Mouse (Mus musculus) forebrain, postnatal 0 days (tissue): ENCODE results near the gene Vezf1. TPM values are rescaled to one million over a fixed set of nuclear protein-coding genes. Genes with fewer than 3 reads are reported as not detected.

Experiments
- ATAC-seq: fragments of 200-750 bp; cut with Nextera tagmentation; 2 replicates; pipeline ENCODE4 v1.8.0; 2017; ENCODE audit warnings: mild to moderate bottlenecking, moderate library complexity
- DNase-seq: peaks from one replicate; pipeline ENCODE4 v3.0.0-alpha.2; 2015
- H3K27ac ChIP-seq: fragments of 300-500 bp; sonication (generic); 2 replicates; pipeline ENCODE4 v1.5.1; 2014; ENCODE audit warnings: low read depth, mild to moderate bottlenecking, antibody characterized with exemption, low read length, moderate library complexity, mixed read lengths
- H3K27me3 ChIP-seq: fragments of 300-500 bp; sonication (generic); 2 replicates; pipeline ENCODE4 v1.6.1; 2014; ENCODE audit warnings: mild to moderate bottlenecking, low read length, mixed read lengths; ENCODE audit not compliant: insufficient read depth
- H3K36me3 ChIP-seq: fragments of 300-500 bp; sonication (generic); 2 replicates; pipeline ENCODE4 v1.6.1; 2014; ENCODE audit warnings: mild to moderate bottlenecking, moderate library complexity; ENCODE audit not compliant: insufficient read depth
- H3K4me1 ChIP-seq: fragments of 300-500 bp; sonication (generic); 2 replicates; pipeline ENCODE4 v1.6.1; 2014; ENCODE audit warnings: antibody characterized with exemption; ENCODE audit not compliant: insufficient read depth
- H3K4me2 ChIP-seq: fragments of 300-500 bp; sonication (generic); 2 replicates; pipeline ENCODE4 v1.6.1; 2014; ENCODE audit warnings: low read depth, mild to moderate bottlenecking, moderate library complexity
- H3K4me3 ChIP-seq: fragments of 300-500 bp; sonication (generic); 2 replicates; pipeline ENCODE4 v1.5.1; 2014; ENCODE audit warnings: low read depth, low read length, mixed read lengths
- H3K9ac ChIP-seq: fragments of 300-500 bp; sonication (generic); 2 replicates; pipeline ENCODE4 v1.6.1; 2014; ENCODE audit warnings: mild to moderate bottlenecking
- H3K9me3 ChIP-seq: fragments of 300-500 bp; sonication (generic); 2 replicates; pipeline ENCODE4 v1.6.1; 2016; ENCODE audit warnings: low read length
- CTCF ChIP-seq: sonication (generic); IDR thresholded peaks from 2 replicates; pipeline ENCODE4 v1.5.1; 2016; ENCODE audit warnings: antibody characterized with exemption, control low read depth, low read depth
- WGBS: fragments of 180-500 bp; shearing (Covaris S2); extraction: QIAGEN DNeasy Blood & Tissue Kit; methylation state at CpG from one replicate; pipeline ENCODE4 v1.1.7; 2014; 5-methylcytosine and 5-hydroxymethylcytosine counted together
- polyA plus RNA-seq: library from polyadenylated mRNA; unstranded; fragments of >200 nt; fragmentation: Nextera tagmentation; extraction: Ambion mirVana; gene quantifications from 2 replicates; pipeline ENCODE4 v1.2.1, GENCODE M21; 2015
- total RNA-seq: library from RNA; depleted of rRNA; stranded (reverse); fragments of >200 nt; gene quantifications from 2 replicates; pipeline ENCODE4 v1.2.3, GENCODE M21; 2014

Gene Vezf1
- total and polyA plus RNA-seq, 2 experiments from 2014 or later, result 34.6 to 43.7 TPM

DNA sequence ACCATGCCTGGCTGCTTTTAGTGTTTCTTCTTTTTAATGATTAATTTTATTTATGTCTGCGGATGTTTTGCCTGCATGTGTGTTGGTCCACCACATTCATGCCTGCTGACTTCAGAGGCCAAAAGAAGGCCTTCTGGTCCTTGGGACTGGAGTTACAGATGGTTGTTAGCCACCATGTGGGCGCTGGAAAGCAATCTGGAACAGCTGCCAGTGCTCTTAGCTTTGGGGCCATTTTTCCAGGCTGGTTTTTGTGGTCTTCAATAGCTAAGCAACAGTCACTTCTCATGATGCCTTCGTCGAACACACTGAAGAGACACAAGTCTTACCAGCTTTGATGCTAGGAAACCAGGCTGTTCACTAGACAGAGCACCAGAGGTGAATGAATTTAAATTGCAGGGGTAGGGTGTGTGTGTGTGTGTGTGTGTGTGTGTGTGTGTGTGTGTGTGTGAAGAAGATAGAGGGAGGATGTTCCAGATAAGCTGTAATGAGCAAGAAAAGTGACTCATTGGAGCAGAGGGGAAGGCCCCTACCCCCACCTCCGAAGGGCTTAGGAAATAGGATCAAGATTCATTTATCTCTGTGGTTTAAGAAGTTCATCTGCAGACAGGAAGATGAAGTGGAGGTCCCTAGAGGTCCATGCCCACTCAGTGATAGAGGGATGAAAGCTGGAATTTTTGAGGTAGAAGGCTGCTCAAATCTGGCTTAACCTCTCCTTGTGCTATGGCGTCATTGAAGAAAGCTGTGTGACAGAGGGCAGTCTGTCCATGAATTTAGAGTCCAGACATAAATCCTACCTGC, 37.6 kb downstream of the Vezf1 start:
- DNase-seq (no peak), ATAC-seq (no peak)
- Histone ChIP-seq H3K27ac (no peak overlapping the region), H3K36me3 (no peaks in the 10 kb centered on the region), H3K9ac (no peak overlapping the region), H3K9me3 (no peaks in the 10 kb centered on the region), H3K4me3 (no peak overlapping the region), H3K4me1 (peaks cover under 1% of the 10 kb centered on the region; the same call in 1 of the 2 replicates), H3K4me2 (no peak overlapping the region), H3K27me3 (no peaks in the 10 kb centered on the region)
- no peak for TF ChIP-seq CTCF
- WGBS, result 79% methylated on average over 6 of the region's 6 CpGs

DNA sequence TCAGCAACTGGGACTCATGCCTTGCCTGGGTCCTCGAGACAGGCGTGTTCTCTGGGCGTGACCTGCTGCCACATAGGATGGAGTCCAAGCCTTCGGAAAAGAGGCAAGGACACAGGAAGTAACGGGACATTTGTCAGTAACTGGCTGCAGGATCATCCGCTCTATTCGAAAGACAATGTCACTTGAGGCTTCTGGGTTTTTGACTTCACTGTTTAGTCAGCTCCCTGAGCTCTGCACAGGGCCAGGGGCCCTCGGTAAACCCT, 38.1 kb downstream of the Vezf1 start:
- no peaks in the 10 kb centered on the region for H3K36me3 ChIP-seq
- no peak overlapping the region for H3K4me2 ChIP-seq
- WGBS, result 83% methylated on average over 8 of the region's 8 CpGs
- H3K4me3 ChIP-seq, result no peak overlapping the region
- H3K9ac ChIP-seq, result no peak overlapping the region
- ATAC-seq (no peak), DNase-seq (no peak)
- H3K27ac ChIP-seq, result no peak overlapping the region
- no peaks in the 10 kb centered on the region for H3K4me1 ChIP-seq
- no peaks in the 10 kb centered on the region for H3K9me3 ChIP-seq
- no peaks in the 10 kb centered on the region for H3K27me3 ChIP-seq
- no peak for TF ChIP-seq CTCF

DNA sequence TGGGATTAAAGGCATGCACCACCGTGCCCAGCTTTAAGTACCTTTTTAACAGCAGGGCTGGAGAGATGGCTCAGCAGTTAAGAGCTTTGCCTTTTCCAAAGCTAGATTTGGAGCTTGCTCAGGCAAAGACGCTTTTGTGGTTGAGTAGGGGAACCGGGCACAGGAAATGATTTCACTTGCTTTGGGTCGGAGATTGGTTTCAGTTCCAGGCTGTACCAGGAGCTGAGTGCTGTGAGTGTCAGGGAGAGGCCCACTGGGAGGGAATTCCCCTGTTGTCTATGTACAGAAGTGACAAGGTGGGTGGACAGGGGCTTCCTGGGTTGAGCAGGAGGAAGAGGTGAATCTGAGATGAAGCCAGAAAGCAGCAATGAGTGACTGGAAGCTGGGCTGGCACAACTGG, 39.3 kb downstream of the Vezf1 start:
- no peaks in the 10 kb centered on the region for H3K36me3 ChIP-seq
- DNase-seq (no peak), ATAC-seq (no peak)
- no peaks in the 10 kb centered on the region for H3K9me3 ChIP-seq
- H3K27me3 ChIP-seq, result no peaks in the 10 kb centered on the region
- 85% methylated on average over 4 of the region's 4 CpGs for WGBS
- TF ChIP-seq CTCF, result no peak
- no peak overlapping the region for H3K4me3 ChIP-seq
- H3K9ac ChIP-seq, result no peak overlapping the region
- H3K4me1 ChIP-seq, result no peaks in the 10 kb centered on the region
- no peak overlapping the region for H3K27ac ChIP-seq
- no peak overlapping the region for H3K4me2 ChIP-seq

DNA sequence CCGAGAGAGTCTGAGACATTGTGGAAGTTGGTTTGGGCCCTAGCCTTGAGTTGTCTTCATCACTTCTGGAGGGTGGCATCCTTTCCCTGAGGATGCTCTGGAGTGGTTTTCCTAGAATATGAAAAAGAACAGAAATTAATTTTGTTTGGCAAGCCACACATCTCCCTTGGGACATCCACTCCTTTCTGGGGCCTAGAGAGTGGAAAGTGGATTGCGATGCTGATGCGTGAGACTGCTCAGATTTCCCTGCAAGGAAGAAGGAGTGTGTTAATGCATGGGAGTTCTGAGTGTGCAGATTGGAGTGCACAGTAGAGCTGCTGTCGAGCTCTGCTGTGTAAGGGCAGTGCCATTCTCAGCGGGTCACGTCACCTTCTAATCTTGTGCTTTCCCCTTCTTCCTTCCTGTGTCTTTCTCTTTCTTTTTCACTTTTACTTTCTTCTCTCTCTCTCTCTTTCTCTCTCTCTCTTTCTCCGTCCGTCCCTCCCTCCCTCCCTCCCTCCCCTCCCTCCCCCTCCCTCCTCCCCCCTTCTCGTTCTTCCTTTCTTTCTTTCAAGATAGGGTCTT, 42.0 kb downstream of the Vezf1 start:
- ATAC-seq (no peak), DNase-seq (no peak)
- H3K36me3 ChIP-seq, result no peaks in the 10 kb centered on the region
- H3K4me1 ChIP-seq, result no peaks in the 10 kb centered on the region
- H3K9ac ChIP-seq, result no peak overlapping the region
- H3K27ac ChIP-seq, result no peak overlapping the region
- H3K4me2 ChIP-seq, result no peak overlapping the region
- no peaks in the 10 kb centered on the region for H3K9me3 ChIP-seq
- no peak for TF ChIP-seq CTCF
- H3K27me3 ChIP-seq, result no peaks in the 10 kb centered on the region
- no peak overlapping the region for H3K4me3 ChIP-seq
- WGBS, result 73% methylated on average over 9 of the region's 9 CpGs

DNA sequence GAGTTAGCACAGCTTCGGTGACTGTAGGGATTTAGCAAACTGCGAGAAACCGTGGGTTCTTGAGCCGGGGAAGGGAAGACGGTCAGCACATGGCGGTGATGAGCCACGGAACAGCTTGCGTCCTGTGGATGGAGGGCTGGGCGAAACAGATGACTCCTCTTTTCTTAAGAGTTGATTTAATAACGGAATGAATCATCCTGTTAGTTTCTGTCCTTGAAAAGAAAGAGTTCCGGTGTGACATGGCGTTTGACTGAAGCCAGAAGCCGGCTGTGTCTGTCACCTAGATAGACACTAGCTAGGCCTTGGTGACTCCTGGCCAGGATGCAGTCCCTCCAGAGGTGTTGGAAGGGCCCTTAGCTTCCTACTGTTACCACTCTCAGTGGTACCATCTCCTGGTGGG, 44.0 kb downstream of the Vezf1 start:
- DNase-seq (no peak), ATAC-seq (no peak)
- WGBS, result 61% methylated on average over 13 of the region's 13 CpGs
- H3K9me3 ChIP-seq, result no peaks in the 10 kb centered on the region
- no peaks in the 10 kb centered on the region for H3K27me3 ChIP-seq
- no peak for TF ChIP-seq CTCF
- no peaks in the 10 kb centered on the region for H3K36me3 ChIP-seq
- no peak overlapping the region for H3K27ac ChIP-seq
- H3K4me1 ChIP-seq, result no peaks in the 10 kb centered on the region
- no peak overlapping the region for H3K4me2 ChIP-seq
- H3K9ac ChIP-seq, result no peak overlapping the region
- no peak overlapping the region for H3K4me3 ChIP-seq

DNA sequence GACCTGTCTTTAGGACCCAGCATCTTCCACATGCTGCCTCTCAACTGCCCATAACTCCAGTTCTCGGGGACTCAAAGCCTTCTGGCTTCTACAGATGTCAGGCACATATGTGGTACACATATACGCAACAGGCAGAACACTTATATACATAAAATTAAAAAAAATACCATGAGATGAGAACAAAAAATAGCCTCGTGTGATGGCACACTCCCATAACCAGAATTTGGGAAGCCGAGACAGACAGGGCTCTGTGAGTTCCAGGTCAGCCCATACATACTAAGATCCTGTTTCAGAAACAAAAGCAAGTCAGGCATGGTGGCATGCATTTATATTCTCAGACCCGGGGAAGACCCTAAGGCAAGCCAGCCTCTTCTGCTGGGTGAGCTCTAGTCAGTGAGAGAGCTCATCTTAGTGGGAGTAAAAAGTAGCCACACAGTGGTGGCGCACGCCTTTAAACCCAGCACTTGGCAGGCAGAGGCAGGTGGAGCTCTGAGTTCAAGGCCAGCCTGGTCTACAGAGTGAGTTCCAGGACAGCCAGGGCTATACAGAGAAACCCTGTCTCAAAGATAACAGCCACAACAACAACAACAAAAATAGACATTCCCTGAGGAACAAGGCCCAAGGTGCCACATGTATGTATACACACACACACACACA, 44.7 kb downstream of the Vezf1 start:
- no peaks in the 10 kb centered on the region for H3K36me3 ChIP-seq
- H3K4me3 ChIP-seq, result no peak overlapping the region
- no peaks in the 10 kb centered on the region for H3K4me1 ChIP-seq
- H3K27ac ChIP-seq, result no peak overlapping the region
- WGBS, result 74% methylated on average over 7 of the region's 7 CpGs
- no peak overlapping the region for H3K9ac ChIP-seq
- ATAC-seq (no peak), DNase-seq (no peak)
- no peaks in the 10 kb centered on the region for H3K27me3 ChIP-seq
- no peaks in the 10 kb centered on the region for H3K9me3 ChIP-seq
- no peak for TF ChIP-seq CTCF
- no peak overlapping the region for H3K4me2 ChIP-seq

DNA sequence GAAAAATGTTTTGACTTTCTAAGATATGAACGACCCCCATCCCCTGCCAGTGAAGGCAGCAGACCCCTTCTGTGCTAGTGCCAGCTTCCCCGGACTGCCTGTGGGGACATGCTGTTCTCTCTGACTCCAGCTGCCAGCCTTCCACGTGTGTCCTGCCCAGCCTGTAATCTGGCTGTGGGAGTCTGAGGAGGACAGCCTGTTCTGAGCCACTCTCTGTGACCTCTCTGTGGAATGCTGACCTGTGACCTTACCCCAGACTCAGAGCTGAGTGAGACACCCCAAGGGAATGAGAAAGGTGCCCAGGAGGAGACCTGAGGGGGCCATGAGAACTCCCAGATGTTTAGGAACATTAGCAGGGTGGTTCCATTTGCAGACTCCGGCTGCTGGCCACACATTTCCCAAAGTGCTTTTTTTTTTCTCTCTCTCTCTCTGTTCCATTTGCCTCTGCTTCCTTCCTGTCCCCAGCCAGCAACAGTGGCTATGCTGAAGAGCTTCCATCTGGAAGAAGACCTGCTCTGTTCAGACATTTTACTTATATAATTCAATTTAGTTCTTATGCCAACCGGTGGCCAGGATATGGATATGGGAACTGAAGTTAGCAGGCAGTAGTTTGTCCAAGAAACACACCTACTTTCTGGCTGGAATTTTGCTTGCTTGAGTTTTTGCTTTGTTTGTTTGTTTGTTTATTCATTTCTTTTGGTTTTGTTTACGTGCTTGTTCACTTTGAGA, 45.6 kb downstream of the Vezf1 start:
- H3K4me3 ChIP-seq, result no peak overlapping the region
- no peaks in the 10 kb centered on the region for H3K36me3 ChIP-seq
- TF ChIP-seq CTCF, result no peak
- H3K9me3 ChIP-seq, result no peaks in the 10 kb centered on the region
- H3K27me3 ChIP-seq, result no peaks in the 10 kb centered on the region
- no peak for ATAC-seq
- no peak for DNase-seq
- no peak overlapping the region for H3K9ac ChIP-seq
- peaks cover 6% of the 10 kb centered on the region for H3K4me1 ChIP-seq
- 52% methylated on average over 6 of the region's 6 CpGs for WGBS
- H3K27ac ChIP-seq, result 0 out of 2 replicates have a peak overlapping the region, but pooled peaks have one; percentile 3
- H3K4me2 ChIP-seq, result no peak overlapping the region
